Mouse (Mus musculus) liver, embryonic 14.5 days (tissue): Measurements from ENCODE around the gene Gucd1. TPM values are rescaled to one million over a fixed set of nuclear protein-coding genes. Genes with fewer than 3 reads are reported as not detected.
"Not testable (repeated sequence)": the region's sequence is repeated elsewhere in the genome, so short reads cannot be mapped to it uniquely, and the experiment has no call there.

Experiments
- ATAC-seq: fragments of 200-750 bp; cut with Nextera tagmentation; 2 replicates; pipeline ENCODE4 v1.8.0; 2017; ENCODE audit warnings: moderate number of reproducible peaks, mild to moderate bottlenecking, moderate library complexity; ENCODE audit not compliant: insufficient read depth
- DNase-seq, 3 experiments: peaks; one replicate each; pipeline ENCODE4 v3.0.0-alpha.2; 2012 to 2013; ENCODE audit warnings: low read depth in 3 of 3, low spot score in 3 of 3
- H3K27ac ChIP-seq: fragments of 300-500 bp; sonication (generic); 2 replicates; pipeline ENCODE4 v1.5.1; 2014; ENCODE audit warnings: moderate library complexity, mild to moderate bottlenecking, control low read depth, inconsistent platforms
- H3K27me3 ChIP-seq: fragments of 300-500 bp; sonication (generic); 2 replicates; pipeline ENCODE4 v1.6.1; 2014; ENCODE audit warnings: mild to moderate bottlenecking, low read length, moderate library complexity; ENCODE audit not compliant: control insufficient read depth, insufficient read depth
- H3K36me3 ChIP-seq: fragments of 300-500 bp; sonication (generic); replicated peaks from 2 replicates; pipeline ENCODE4 v1.6.1; 2014; ENCODE audit warnings: low read depth; ENCODE audit not compliant: control insufficient read depth, insufficient read depth
- H3K4me1 ChIP-seq, 2 experiments: fragments of 200-500 bp in 1 of 2; fragments of 300-500 bp in 1 of 2; sonication (generic) in 1 of 2; replicated peaks; 2 replicates each; pipeline ENCODE4 v1.6.1; 2012 to 2014; ENCODE audit warnings: antibody characterized with exemption in 1 of 2, inconsistent platforms in 1 of 2, low read length in 1 of 2; ENCODE audit not compliant: control insufficient read depth in 2 of 2, insufficient read depth in 2 of 2
- H3K4me2 ChIP-seq: fragments of 300-500 bp; sonication (generic); 2 replicates; pipeline ENCODE4 v1.6.1; 2014; ENCODE audit warnings: low read depth, mild to moderate bottlenecking, control low read depth, moderate library complexity
- H3K4me3 ChIP-seq, 2 experiments: fragments of 200-500 bp in 1 of 2; fragments of 300-500 bp in 1 of 2; sonication (generic) in 1 of 2; 2 replicates each; pipeline ENCODE4 v1.5.1; 2012 to 2014; ENCODE audit warnings: low read depth in 2 of 2, low read length in 2 of 2, mild to moderate bottlenecking in 2 of 2, control low read depth in 1 of 2, inconsistent platforms in 1 of 2, moderate library complexity in 1 of 2; ENCODE audit not compliant: insufficient read depth in 1 of 2
- H3K9ac ChIP-seq: fragments of 300-500 bp; sonication (generic); replicated peaks from 2 replicates; pipeline ENCODE4 v1.6.1; 2014; ENCODE audit warnings: mild to moderate bottlenecking, control low read depth, moderate library complexity
- H3K9me3 ChIP-seq: fragments of 300-500 bp; sonication (generic); 2 replicates; pipeline ENCODE4 v1.6.1; 2016; ENCODE audit warnings: low read length, mixed read lengths; ENCODE audit not compliant: control insufficient read depth
- CTCF ChIP-seq: IDR thresholded peaks from 2 replicates; pipeline ENCODE4 v1.5.1; 2016; ENCODE audit warnings: antibody characterized with exemption, low read depth, control low read depth
- EP300 ChIP-seq: IDR thresholded peaks from 2 replicates; pipeline ENCODE4 v1.6.1; 2016; ENCODE audit warnings: antibody characterized with exemption, low read depth
- WGBS: fragments of 180-500 bp; shearing (Covaris S2); extraction: QIAGEN DNeasy Blood & Tissue Kit; methylation state at CpG from one replicate; pipeline ENCODE4 v1.1.7; 2014; ENCODE audit not compliant: insufficient replicate concordance; 5-methylcytosine and 5-hydroxymethylcytosine counted together
- polyA plus RNA-seq, 2 experiments: library from polyadenylated mRNA; depleted of rRNA in 1 of 2; stranded (reverse) in 1 of 2; unstranded in 1 of 2; fragments of >200 nt; fragmentation: Nextera tagmentation in 1 of 2; extraction: Ambion mirVana in 1 of 2; gene quantifications; 2 replicates each; pipeline versions ENCODE4 v1.2.1 to v1.2.3; 2012 to 2014

The Gucd1 gene
- polyA plus RNA-seq, 2 experiments, result 37.3 to 58.5 TPM

DNA sequence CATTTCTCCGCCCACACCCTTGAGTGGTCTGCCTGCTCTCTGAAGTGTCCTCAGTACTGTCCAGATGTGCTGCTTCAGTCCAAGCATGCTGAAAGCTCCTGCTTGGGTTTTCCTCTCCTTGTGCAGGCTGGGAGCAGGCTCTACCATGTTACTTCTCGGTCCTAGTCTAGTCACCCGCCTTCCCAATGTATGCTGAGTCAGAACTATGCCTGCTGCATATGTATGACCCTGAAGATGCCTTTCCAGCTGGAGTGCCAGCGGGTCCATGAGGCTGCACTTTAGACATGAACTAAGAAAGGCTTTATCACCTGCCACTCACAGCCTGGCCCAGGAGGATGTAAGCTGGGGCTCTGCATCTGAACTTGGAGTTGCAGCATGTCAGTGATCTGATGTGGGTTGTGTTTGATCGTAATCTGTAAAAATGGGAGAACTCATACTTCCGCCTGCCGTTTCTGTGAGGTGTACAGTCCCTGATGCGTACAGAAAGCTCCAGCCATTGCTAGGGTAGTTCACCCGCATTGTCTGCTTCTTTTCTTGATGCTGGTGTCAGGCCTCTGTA lies 13.8 kb upstream of the Gucd1 start:
- no peaks in the 10 kb centered on the region for H3K27me3 ChIP-seq
- H3K4me2 ChIP-seq, result no peak overlapping the region
- H3K36me3 ChIP-seq, result peaks cover 16% of the 10 kb centered on the region
- H3K4me1 ChIP-seq, result no peaks in the 10 kb centered on the region
- H3K4me3 ChIP-seq, result no peak overlapping the region
- no peak overlapping the region for H3K9ac ChIP-seq
- TF ChIP-seq EP300 (no peak), CTCF (no peak)
- DNase-seq, result no peak
- H3K9me3 ChIP-seq, result no peaks in the 10 kb centered on the region
- WGBS, result 76% methylated on average over 9 of the region's 9 CpGs
- no peak for ATAC-seq
- H3K27ac ChIP-seq, result no peak overlapping the region

- peaks cover 16% of the 10 kb centered on the region for H3K36me3 ChIP-seq
- no peak overlapping the region for H3K4me2 ChIP-seq
- H3K9ac ChIP-seq, result no peak overlapping the region
- no peaks in the 10 kb centered on the region for H3K9me3 ChIP-seq
- H3K4me1 ChIP-seq, result no peaks in the 10 kb centered on the region
- no peak for DNase-seq
- TF ChIP-seq CTCF (no peak), EP300 (no peak)
- no peak for ATAC-seq
- no peak overlapping the region for H3K4me3 ChIP-seq
- 73% methylated on average over 2 of the region's 2 CpGs for WGBS
- H3K27me3 ChIP-seq, result no peaks in the 10 kb centered on the region
- no peak overlapping the region for H3K27ac ChIP-seq
Measured at GRCm38 (mm10) chr10:75530322-75530721, 12.6 kb upstream of the Gucd1 start.

GRCm38 (mm10) chr10:75525450-75525849 lies 7.7 kb upstream of the Gucd1 start:
- not testable (repeated sequence) for H3K4me1 ChIP-seq, DNase-seq, H3K27me3 ChIP-seq, H3K27ac ChIP-seq, H3K4me3 ChIP-seq, H3K4me2 ChIP-seq, ATAC-seq, H3K9me3 ChIP-seq, H3K9ac ChIP-seq
- 87% methylated on average over 9 of the region's 9 CpGs for WGBS
- H3K36me3 ChIP-seq, result peaks cover 11% of the 10 kb centered on the region

- no peak for DNase-seq
- H3K36me3 ChIP-seq, result peaks cover 19% of the 10 kb centered on the region
Measured at GRCm38 (mm10) chr10:75521643-75522042, 3.9 kb upstream of the Gucd1 start.

GRCm38 (mm10) chr10:75520581-75520980 lies 2.8 kb upstream of the Gucd1 start:
- no peak overlapping the region for H3K4me2 ChIP-seq
- no peak overlapping the region for H3K4me3 ChIP-seq
- TF ChIP-seq EP300 (no peak), CTCF (no peak)
- ATAC-seq (no peak), DNase-seq (no peak)
- no peaks in the 10 kb centered on the region for H3K27me3 ChIP-seq
- H3K9me3 ChIP-seq, result no peaks in the 10 kb centered on the region
- peaks cover 5 to 12% of the 10 kb centered on the region in 2 experiments; a peak in 3 of 4 replicates for H3K4me1 ChIP-seq
- H3K36me3 ChIP-seq, result peaks cover 19% of the 10 kb centered on the region
- H3K9ac ChIP-seq, result no peak overlapping the region
- WGBS, result 86% methylated on average over 5 of the region's 5 CpGs
- H3K27ac ChIP-seq, result no peak overlapping the region

More at GRCm38 (mm10) chr10:75521643-75522042, 3.9 kb upstream of the Gucd1 start:
- Histone ChIP-seq H3K9ac (no peak overlapping the region), H3K4me2 (no peak overlapping the region), H3K27me3 (no peaks in the 10 kb centered on the region), H3K27ac (no peak overlapping the region), H3K4me3 (no peak overlapping the region), H3K9me3 (no peaks in the 10 kb centered on the region), H3K4me1 (peaks cover 5 to 8% of the 10 kb centered on the region in 2 experiments; a peak in 3 of 4 replicates)
- TF ChIP-seq CTCF (no peak), EP300 (no peak)
- 92% methylated on average over 4 of the region's 4 CpGs for WGBS
- ATAC-seq, result no peak
